Mouse (Mus musculus) ovary, postnatal 36 days (tissue): ENCODE data around the gene Dlst.

Source experiments
- DNase-seq: peaks from one replicate; pipeline ENCODE4 v3.0.0; 2022; ENCODE audit warnings: low spot score, mixed read lengths

The Dlst gene

GRCm38 (mm10) chr12:85110698-85111592 is at the start of gene Dlst, which contains the start of gene Prox2:
Gene Dlst, plus strand, starts transcription at chr12:85110833.
Gene Prox2, minus strand, starts transcription at chr12:85110759.
- DNase-seq: peak; percentile 89

DNA sequence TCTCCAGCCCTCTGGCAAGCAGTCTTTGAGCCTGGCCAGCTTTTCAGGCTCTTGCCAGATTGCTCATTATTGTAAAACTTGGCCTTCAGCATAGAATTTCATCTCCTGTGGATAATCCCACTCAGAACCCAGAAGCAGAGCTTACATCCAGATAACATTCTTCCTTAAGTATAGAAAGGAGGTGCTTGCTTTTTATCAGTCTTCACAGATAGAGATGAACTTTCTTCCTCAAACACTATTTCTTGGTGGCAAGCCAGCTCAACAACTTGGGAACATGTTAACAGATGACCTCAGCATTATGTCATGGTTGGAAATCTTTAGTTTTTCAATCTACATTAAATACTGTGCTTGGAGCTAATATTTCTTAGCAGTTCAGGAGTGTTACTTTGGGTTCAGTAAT is 39.6 kb upstream of the Dlst start:
- no peak for DNase-seq

GRCm38 (mm10) chr12:85077100-85077499 is 33.5 kb upstream of the Dlst start:
- DNase-seq: no peak

DNA sequence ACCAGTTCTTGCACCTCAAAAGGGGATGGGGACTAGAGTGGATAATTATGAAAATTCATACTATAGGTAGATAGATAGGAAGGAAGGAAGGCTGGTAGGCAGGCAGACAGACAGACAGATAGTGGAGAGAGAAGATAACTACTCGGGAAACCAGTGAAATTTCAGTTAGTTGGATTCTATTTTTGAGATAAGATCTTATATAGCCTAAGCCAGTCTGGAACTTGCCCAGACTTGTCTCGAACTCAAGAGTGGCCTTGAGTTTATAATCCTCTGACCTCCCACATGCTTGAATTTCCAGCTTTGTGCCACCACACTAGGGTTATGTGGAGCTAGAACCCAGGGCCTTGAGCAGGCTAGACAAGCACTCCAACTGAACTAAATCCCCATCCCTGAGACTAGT is 26.4 kb upstream of the Dlst start:
- DNase-seq: no peak

DNA sequence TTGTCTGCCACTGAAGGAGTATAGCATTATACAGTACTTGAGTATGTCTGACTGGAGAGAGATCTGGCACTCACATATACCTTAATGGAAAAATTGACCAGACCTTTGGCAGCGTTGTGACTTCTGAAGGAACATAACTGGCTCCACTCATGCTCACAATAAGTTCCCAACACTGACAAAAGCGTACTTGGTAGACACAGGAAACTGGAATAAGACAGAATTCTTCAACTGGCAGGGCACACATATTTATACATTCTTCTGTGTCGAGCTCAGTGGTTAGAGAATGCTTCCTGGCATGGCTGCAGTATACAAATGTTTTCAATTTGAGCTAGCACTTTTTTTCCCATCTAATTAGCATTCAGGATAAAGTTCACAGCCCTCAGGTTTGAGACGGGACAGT is 25.7 kb upstream of the Dlst start:
- no peak for DNase-seq

DNA sequence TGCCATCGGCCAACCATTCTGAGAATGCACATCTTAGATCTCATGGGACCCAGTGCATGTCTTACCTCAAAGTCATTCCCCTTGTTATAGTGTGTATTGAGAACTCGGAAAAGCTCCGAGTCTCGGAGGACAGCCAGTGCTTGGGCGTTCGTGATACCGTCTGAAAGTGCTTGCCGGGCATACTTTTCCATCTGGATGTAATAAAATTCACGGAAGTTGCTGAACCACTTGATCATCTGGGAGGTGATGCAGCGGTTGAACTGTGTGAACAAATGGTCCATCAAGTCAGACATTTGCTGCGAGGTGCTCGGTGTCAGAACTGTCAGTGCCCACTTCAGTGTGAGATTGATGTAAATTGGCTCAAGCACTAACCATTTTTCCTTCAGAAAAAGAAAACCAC is 22.8 kb upstream of the Dlst start:
- DNase-seq: no peak

DNA sequence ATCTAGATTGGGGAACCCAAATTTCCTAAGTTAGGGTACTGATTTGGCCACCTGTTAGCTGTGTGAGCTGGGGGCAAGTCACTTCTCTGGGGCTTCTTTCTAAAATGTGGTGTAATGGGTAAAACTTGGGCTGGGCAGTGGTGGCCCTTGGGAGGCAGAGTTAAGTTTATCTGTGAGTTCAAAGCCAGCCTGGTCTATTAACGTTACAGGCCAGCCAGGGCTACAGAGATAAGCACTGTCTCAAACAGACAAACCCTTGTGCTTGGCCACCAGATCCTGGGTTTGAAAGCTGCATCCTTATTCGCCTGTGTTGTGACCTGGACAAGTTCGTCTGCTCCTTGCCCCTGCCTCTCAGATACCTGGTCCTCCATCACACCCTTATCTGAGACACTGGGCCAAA is 19.4 kb upstream of the Dlst start:
- DNase-seq: no peak

DNA sequence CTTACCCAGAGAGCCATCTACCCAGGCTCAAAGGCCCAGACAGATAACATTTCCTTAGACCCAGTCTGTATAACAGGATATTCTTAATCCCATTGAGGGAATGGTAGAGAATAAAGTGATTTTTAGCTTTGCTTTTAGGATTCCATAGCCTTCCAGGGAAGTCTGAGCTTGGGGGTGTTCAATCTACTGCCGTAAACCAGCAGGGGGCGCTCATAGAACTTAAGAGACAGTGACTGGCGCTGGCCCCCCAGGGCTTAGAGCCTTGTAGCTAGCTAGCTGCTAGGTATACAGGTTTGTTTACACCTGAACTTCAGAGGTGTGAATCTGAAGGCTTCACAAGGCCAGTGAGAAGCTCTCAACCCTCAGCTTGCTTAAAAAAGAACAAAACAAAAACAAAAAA is 18.4 kb upstream of the Dlst start:
- peak; percentile 56 for DNase-seq

DNA sequence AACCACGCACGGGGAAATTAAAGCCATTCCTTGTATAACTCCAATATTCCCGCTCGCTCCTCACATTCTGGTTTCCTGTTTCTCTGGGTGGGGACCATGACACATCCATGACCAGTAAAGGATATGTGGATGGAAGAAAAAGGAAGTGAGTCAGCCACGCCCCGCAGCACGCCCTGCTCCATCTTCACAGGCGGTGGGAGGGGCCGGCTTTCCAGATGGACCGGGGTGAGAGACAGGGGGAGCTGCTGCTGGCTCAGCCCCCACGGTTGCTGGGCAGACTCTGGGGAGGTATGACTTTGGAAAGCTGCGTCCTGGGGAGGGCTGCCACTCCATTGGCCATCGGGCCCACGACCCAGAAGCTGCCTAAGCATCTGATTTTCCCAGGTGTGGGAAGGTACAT is 16.6 kb upstream of the Dlst start:
- DNase-seq: peak; percentile 44

GRCm38 (mm10) chr12:85094706-85095105 is 15.9 kb upstream of the Dlst start:
- peak; percentile 49 for DNase-seq

DNA sequence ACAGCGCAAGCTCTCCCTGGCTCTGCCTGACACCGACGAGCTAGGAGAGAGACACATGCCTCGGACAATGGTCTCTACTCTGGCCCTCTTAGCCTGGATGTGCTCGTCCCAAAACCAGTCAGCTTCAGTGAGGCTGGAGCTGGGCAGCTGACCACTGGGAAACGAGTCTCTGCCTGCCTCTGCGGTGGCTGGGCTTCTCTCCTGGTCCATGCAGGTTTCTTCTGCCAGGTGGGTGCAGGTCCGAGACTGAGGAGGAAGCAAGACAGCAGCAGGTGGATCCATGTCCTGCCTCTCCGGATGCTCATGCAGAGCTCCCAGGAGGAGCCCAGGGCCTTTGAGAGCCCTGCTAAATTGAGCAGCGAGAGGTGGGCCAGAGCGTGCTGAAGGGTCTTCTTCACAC is 15.5 kb upstream of the Dlst start:
- DNase-seq: no peak

DNA sequence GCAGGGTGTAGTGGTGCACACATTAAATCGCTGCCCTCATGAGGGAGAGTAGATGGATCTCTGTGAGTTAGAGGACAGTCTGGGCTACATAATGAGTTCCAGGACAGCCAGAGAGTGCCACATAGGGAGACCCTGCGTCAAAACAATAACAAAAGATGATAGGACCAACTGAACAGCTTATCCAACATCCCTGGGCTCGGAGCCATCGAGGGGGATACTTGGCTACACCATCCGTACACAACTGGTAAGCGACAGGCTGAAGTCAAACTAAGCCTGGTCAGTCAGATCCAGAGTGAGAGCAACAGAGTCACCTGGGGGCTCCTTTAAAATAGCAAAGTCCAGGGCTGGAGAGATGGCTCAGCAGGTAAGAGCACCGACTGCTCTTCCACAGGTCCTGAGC is 14.8 kb upstream of the Dlst start:
- DNase-seq: no peak

- no peak for DNase-seq
Observed at GRCm38 (mm10) chr12:85101001-85101400, 9.6 kb upstream of the Dlst start.

DNA sequence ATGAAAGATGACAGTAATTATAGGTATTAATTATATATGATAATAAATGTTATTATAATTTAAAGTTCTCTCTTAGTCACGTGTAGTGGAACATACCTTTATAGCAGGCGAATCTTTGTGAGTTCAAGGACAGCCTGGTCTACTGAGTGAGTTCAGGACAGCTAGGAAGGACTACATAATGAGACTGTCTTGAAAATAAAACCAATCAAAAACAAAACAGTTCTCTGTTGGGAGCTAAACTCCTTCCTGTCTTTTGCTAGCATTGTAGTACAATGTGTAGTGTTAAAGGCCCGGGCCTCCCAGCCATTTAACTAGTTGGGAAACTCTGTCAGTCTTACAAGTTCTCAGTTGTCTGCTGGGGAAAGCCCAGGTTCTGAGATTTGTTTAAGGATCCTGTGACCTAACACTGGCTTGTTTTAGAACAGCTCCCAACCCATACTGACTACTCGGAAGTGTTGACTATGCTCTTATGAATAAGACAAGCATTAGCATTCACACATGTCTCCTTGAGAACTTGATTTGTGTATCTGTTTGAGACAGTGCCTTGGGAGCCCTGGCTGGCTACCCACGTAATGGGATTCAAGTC is 9.0 kb upstream of the Dlst start:
- DNase-seq: no peak

GRCm38 (mm10) chr12:85103096-85103495 is 7.5 kb upstream of the Dlst start:
- no peak for DNase-seq

DNA sequence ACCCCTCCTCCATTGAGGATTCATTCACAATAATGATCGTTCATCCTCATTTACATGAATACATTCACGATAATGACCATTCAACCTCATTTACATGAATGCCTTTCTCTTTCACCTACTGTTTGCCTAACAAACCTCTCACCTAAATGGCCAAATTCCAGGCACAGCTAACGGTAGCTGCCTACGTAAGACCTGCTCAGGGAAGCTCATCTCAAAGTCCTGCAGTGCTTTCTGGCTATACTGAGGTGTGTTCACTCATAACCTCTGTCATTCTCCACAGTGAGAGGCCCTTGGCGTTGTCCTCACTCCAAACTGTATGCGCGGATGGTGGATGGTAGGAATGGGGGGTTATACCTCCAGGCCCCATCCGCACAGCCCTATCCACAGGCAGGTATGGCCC is 5.8 kb upstream of the Dlst start:
- DNase-seq: no peak

GRCm38 (mm10) chr12:85106292-85106691 is 4.3 kb upstream of the Dlst start:
- DNase-seq: no peak

- DNase-seq: no peak
Observed at GRCm38 (mm10) chr12:85108643-85109042, 2.0 kb upstream of the Dlst start.

GRCm38 (mm10) chr12:85109426-85109825 is 1.2 kb upstream of the Dlst start:
- no peak for DNase-seq

DNA sequence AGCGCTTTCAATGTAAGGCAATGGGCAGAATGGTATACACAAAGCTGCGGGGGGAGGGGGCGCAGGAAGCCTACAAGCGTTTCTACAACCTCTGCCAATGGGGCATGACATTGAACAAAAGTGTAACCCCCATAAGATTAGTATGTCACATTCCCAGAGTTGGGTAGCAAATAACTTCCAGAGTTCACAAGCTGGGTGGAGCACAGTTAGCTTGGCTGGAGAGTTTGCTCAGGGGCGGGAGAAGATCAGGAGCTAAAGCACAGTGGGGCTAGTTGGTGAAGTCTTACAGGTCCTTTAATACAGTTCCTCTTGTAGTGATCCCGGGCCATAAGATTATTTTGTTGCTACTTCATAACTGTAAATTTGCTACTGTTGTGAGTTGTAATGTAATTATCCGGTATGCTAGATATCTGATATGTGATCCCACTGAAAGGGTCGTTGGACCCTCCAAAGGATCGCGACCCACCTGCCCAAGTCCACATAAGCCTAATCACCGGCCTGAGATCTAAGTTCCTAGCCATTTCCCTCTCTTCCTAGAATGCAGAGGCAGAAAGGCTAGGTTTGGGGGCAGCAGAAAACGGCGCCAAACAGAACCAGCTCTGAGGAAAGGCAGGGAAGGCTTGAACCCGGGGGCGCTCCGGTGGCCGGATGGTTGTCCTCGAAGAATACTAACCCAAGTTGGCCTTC is 479 bp upstream of the Dlst start:
- DNase-seq: no peak

- no peak for DNase-seq
Observed at GRCm38 (mm10) chr12:85112550-85113251, 2.1 kb downstream of the Dlst start.

- no peak for DNase-seq
Observed at GRCm38 (mm10) chr12:85113337-85113736, 2.7 kb downstream of the Dlst start.
